Mouse (Mus musculus): ENCODE results near the gene Kdm5d.

The Kdm5d gene

DNA sequence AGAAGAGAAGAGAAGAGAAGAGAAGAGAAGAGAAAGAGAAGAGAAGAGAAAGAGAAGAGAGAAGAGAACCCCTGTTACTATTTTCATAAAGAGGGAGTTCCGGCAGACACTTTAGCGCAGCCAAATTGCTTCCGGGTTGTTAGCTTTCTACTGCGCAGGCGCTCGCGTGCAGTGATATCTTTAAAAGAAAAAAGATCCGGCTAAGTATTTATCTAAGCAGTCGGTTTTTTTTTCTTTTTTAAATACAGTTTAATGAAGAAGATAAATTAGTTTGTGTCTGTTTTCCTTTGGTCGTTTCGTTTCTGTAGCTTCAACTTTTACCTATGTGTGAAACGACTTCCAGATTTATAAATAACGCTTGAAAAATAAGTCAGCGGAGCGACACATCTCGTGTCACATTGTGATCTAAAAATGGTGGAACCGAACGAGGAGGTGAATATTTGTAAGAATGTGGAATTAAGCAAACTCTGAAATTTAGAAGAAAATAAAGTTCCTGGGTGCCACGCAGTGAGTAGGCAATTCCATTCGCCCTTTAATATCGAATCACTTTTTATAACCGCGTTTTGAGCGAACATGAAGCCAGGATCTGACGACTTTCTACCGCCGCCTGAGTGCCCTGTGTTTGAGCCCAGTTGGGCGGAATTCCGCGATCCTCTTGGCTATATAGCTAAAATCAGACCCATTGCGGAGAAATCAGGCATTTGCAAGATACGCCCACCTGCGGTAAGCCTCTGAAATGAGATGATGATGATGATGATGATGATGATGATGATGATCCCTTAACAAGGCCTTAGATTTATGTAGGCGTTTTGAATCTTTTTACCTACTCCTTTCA, at the start of gene Kdm5d:
Gene Kdm5d (plus strand): TSS at position 396 of the 835 bp plus-strand sequence.
- peak in 1 of 2 experiments; percentile 75 for DNase-seq

DNA sequence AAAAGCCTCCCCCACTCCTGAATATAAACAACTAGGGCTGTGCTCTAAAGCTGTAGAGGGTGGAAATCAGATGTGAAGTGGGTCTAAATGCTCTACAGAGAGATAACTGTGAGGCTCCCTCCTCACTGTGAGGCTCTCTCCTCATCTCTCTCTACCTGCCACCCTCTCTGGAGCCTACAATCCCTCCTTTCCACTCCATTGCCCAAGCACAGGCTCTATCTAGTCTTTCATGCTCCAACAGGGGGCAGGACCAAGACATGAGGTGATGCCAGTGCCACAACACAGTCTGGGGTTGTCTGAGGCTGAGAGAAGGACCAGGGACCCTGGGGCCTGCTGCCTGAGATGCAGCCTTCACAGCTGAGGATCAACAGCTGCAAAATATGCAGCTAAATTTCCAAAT, 25.2 kb upstream of the Kdm5d start:
- DNase-seq, result no peak

DNA sequence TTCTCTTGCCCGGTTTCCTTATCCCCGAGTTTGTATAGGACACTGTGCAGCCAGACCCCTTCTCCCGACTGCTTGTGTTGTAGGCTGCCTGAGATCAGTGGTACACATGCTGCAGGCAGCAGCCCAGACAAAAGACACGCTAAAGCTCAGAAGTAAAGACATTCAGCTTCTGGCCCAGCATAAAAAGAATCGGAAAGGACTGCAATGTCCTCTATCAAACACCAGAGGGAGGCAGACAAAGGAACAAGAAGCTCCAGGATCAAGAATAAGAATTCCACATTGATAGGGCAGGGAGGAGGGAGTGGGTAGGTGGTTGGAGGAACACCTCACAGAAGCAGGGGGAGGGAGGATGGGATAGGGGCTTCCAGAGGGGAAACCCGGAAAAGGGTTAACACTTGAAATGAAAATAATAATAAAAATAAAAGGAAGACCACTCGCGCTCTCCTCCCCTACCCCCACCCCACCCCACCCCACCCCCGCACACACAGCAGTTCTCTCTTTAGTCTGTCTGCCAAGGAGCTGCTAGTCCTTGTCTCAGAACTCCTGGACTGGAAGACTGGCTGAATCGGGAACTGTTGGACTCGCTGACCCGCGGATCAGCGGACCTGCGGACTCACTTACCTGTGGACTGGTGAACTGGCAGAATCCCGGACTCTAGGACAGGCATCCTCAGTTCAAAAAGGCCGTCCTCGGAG, 24.6 kb upstream of the Kdm5d start:
- DNase-seq, result peak in 1 of 2 experiments; percentile 1
